Mouse (Mus musculus) stomach, embryonic 14.5 days (tissue): ENCODE data around the gene Kcns3. TPM values are rescaled to one million over a fixed set of nuclear protein-coding genes. Genes with fewer than 3 reads are reported as not detected.

Experiments used
- ATAC-seq: fragments of 200-750 bp; cut with Nextera tagmentation; 2 replicates; pipeline ENCODE4 v1.8.0; 2017; ENCODE audit warnings: low read depth, moderate TSS enrichment; ENCODE audit not compliant: insufficient number of reproducible peaks, insufficient read depth, low FRiP score
- H3K27ac ChIP-seq: fragments of 300-500 bp; sonication (generic); 2 replicates; pipeline ENCODE4 v1.5.1; 2014; ENCODE audit warnings: mild to moderate bottlenecking, low read length, moderate library complexity, mixed read lengths
- H3K27me3 ChIP-seq: fragments of 300-500 bp; sonication (generic); 2 replicates; pipeline ENCODE4 v1.6.1; 2014; ENCODE audit warnings: low read length, control low read depth, mixed read lengths; ENCODE audit not compliant: control insufficient read depth, insufficient read depth
- H3K36me3 ChIP-seq: fragments of 300-500 bp; sonication (generic); 2 replicates; pipeline ENCODE4 v1.6.1; 2014; ENCODE audit warnings: mild to moderate bottlenecking, control low read depth, low read length, moderate library complexity, mixed read lengths; ENCODE audit not compliant: control insufficient read depth, insufficient read depth
- H3K4me1 ChIP-seq: fragments of 300-500 bp; sonication (generic); 2 replicates; pipeline ENCODE4 v1.6.1; 2014; ENCODE audit warnings: low read length, control low read depth, mixed read lengths; ENCODE audit not compliant: control insufficient read depth, insufficient read depth
- H3K4me2 ChIP-seq: fragments of 300-500 bp; sonication (generic); replicated peaks from 2 replicates; pipeline ENCODE4 v1.6.1; 2014; ENCODE audit warnings: low read depth, low read length, control low read depth
- H3K4me3 ChIP-seq: fragments of 300-500 bp; sonication (generic); 2 replicates; pipeline ENCODE4 v1.5.1; 2014; ENCODE audit warnings: low read depth, low read length, control low read depth
- H3K9ac ChIP-seq: fragments of 300-500 bp; sonication (generic); replicated peaks from 2 replicates; pipeline ENCODE4 v1.6.1; 2014; ENCODE audit warnings: low read depth, mild to moderate bottlenecking, control low read depth, low read length, moderate library complexity, mixed read lengths
- H3K9me3 ChIP-seq: fragments of 300-500 bp; sonication (generic); 2 replicates; pipeline ENCODE4 v1.6.1; 2016; ENCODE audit warnings: low read depth, low read length, control low read depth; ENCODE audit not compliant: control insufficient read depth
- WGBS: fragments of 180-500 bp; shearing (Covaris S2); extraction: QIAGEN DNeasy Blood & Tissue Kit; methylation state at CpG from one replicate; pipeline ENCODE4 v1.1.7; 2014; 5-methylcytosine and 5-hydroxymethylcytosine counted together
- polyA plus RNA-seq: library from polyadenylated mRNA; unstranded; fragments of >200 nt; fragmentation: Nextera tagmentation; extraction: Ambion mirVana; gene quantifications from 2 replicates; pipeline ENCODE4 v1.2.1, GENCODE M21; 2014

The Kcns3 gene
- 17.4 and 19.8 TPM in 2 replicates for polyA plus RNA-seq

- Histone ChIP-seq H3K4me3 (peak within 1 kb of the TSS; percentile 64), H3K4me2 (peak within 1 kb of the TSS; percentile 96), H3K9ac (peak within 1 kb of the TSS; percentile 39), H3K27me3 (0 out of 2 replicates have a peak, but pooled peaks cover 5% of the 10 kb centered on the region), H3K9me3 (no peaks in the 10 kb centered on the region), H3K36me3 (no peaks in the 10 kb centered on the region), H3K4me1 (no peaks in the 10 kb centered on the region), H3K27ac (peak within 1 kb of the TSS; percentile 71; the same call in 1 of the 2 replicates)
- 18% methylated on average over 15 of the region's 15 CpGs for WGBS
- ATAC-seq, result no peak
Measured at GRCm38 (mm10) chr12:11151015-11151414, at the start of gene Kcns3. Gene Kcns3, minus strand, starts transcription at chr12:11151056.

DNA sequence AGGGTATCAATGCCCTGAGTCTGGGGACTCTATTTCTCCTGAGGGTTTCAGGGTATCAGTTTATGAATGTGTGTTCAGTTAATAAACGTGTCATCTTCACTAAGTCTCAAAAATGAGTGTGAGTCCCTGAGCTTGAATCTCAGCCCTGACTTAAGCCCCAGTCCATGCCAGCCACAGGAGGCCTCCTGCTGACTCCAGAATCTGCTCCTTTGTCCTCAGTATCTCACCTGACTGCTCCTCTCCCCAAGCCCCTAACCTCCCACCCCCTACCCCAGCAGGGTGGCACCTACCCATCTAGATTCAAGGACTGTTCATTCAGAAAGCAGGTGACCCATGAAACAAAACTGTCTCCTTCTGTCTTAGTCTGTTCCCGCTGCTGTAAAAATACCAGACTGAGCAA is 47.7 kb upstream of the Kcns3 start:
- no peak overlapping the region for H3K4me3 ChIP-seq
- no peaks in the 10 kb centered on the region for H3K9me3 ChIP-seq
- H3K27me3 ChIP-seq, result no peaks in the 10 kb centered on the region
- H3K27ac ChIP-seq, result no peak overlapping the region
- H3K4me1 ChIP-seq, result 0 out of 2 replicates have a peak, but pooled peaks cover 3% of the 10 kb centered on the region
- H3K4me2 ChIP-seq, result no peak overlapping the region
- H3K9ac ChIP-seq, result no peak overlapping the region
- no peak for ATAC-seq
- H3K36me3 ChIP-seq, result no peaks in the 10 kb centered on the region
- WGBS, result 60% methylated on average over 2 of the region's 2 CpGs

DNA sequence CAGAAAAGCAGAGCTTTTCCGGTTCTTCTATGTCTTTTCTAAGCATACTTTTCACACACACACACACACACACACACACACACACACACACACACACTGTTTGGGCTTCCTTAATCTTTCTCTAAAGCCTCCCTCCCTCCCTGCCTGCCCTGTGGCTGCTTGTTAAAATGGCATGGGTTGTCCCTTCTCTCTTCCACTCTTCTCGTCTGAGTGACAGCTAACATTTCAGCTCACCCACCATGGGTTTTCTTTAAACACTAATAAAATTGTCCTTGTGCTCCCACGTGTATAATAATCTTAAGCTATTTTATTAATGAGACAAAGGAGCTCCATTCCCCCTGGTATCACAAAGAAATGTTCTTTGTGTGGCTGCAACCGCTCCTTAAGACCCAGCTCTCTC is 47.2 kb upstream of the Kcns3 start:
- no peak overlapping the region for H3K27ac ChIP-seq
- no peak for ATAC-seq
- H3K9ac ChIP-seq, result no peak overlapping the region
- no peak overlapping the region for H3K4me2 ChIP-seq
- no peaks in the 10 kb centered on the region for H3K9me3 ChIP-seq
- H3K4me3 ChIP-seq, result no peak overlapping the region
- 0 out of 2 replicates have a peak, but pooled peaks cover 3% of the 10 kb centered on the region for H3K4me1 ChIP-seq
- no peaks in the 10 kb centered on the region for H3K36me3 ChIP-seq
- no peaks in the 10 kb centered on the region for H3K27me3 ChIP-seq
- WGBS, result 49% methylated on average over 4 of the region's 4 CpGs

GRCm38 (mm10) chr12:11196830-11197229 is 46.0 kb upstream of the Kcns3 start:
- no peak for ATAC-seq
- Histone ChIP-seq H3K9ac (no peak overlapping the region), H3K4me2 (no peak overlapping the region), H3K27ac (no peak overlapping the region), H3K4me1 (0 out of 2 replicates have a peak, but pooled peaks cover 3% of the 10 kb centered on the region), H3K9me3 (no peaks in the 10 kb centered on the region), H3K36me3 (no peaks in the 10 kb centered on the region), H3K27me3 (no peaks in the 10 kb centered on the region), H3K4me3 (no peak overlapping the region)
- WGBS, result 50% methylated on average over 5 of the region's 5 CpGs

GRCm38 (mm10) chr12:11196142-11196597 is 45.3 kb upstream of the Kcns3 start:
- 6% methylated on average over 19 of the region's 19 CpGs for WGBS
- no peak overlapping the region for H3K27ac ChIP-seq
- H3K4me1 ChIP-seq, result 0 out of 2 replicates have a peak, but pooled peaks cover 3% of the 10 kb centered on the region
- H3K4me3 ChIP-seq, result no peak overlapping the region
- no peaks in the 10 kb centered on the region for H3K27me3 ChIP-seq
- H3K36me3 ChIP-seq, result no peaks in the 10 kb centered on the region
- no peaks in the 10 kb centered on the region for H3K9me3 ChIP-seq
- no peak overlapping the region for H3K9ac ChIP-seq
- peak overlapping the region; percentile 40 for H3K4me2 ChIP-seq
- peak; percentile 76; the same call in 1 of the 2 replicates for ATAC-seq

- Histone ChIP-seq H3K36me3 (no peaks in the 10 kb centered on the region), H3K27ac (no peak overlapping the region), H3K4me1 (0 out of 2 replicates have a peak, but pooled peaks cover 3% of the 10 kb centered on the region), H3K9me3 (no peaks in the 10 kb centered on the region), H3K27me3 (no peaks in the 10 kb centered on the region), H3K4me3 (no peak overlapping the region), H3K4me2 (no peak overlapping the region), H3K9ac (no peak overlapping the region)
- 78% methylated on average over 1 of the region's 1 CpGs for WGBS
- ATAC-seq, result no peak
Measured at GRCm38 (mm10) chr12:11195031-11195430, 44.2 kb upstream of the Kcns3 start.

- Histone ChIP-seq H3K4me2 (peak overlapping the region; percentile 30), H3K4me1 (peaks cover 3% of the 10 kb centered on the region; the same call in 1 of the 2 replicates), H3K9ac (no peak overlapping the region), H3K36me3 (no peaks in the 10 kb centered on the region), H3K27ac (no peak overlapping the region), H3K4me3 (no peak overlapping the region), H3K9me3 (no peaks in the 10 kb centered on the region), H3K27me3 (no peaks in the 10 kb centered on the region)
- 23% methylated on average over 11 of the region's 11 CpGs for WGBS
- peak; percentile 89 for ATAC-seq
Measured at GRCm38 (mm10) chr12:11178486-11179154, 27.8 kb upstream of the Kcns3 start.

DNA sequence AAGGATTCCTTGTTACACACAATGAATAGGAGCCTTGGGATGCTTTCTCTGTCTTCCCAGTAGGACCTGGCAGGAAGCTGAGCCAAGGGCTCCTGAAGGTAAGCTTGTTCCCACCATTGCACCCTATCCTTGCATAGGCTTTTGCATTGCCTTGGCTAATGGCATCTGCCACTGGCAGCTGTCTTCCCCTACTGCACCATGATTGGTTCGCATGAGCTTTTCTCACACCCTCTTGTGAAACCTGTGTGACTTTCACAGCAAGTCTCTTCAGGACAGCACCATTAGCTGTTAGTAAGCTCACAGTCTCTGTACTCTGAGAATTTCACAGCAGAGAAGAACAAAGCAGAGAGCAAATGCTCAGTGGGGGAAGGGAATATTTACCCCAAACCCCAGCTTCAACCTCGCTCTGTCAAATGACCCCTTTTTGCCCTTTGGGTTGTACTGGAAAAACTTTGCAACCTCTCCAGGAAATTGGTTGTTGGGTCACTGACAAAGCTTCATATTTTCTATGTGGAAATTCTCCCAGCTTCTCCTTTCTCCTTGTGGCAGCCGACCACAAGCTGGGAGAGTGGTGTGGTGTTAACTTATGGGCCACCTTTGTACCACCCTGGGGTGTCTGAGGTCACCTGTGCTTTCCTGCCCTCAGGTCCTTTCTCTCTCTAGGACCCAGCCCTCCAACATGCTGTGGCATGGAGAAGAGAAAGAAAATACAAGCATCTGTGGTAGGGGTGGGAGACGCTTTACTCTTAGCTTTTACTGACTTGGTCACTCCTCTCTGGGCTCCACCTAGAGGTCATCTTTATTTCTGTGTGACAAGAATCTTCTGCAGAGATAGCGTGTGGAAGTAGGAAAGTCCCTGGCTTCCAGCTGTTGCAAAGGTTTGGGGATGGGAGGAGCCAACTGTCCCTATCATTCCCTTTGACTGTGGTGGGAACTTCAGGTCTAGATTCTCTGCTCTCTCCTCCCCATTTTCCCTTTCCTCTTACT is 26.8 kb upstream of the Kcns3 start:
- Histone ChIP-seq H3K4me1 (peaks cover 3% of the 10 kb centered on the region; the same call in 1 of the 2 replicates), H3K27me3 (no peaks in the 10 kb centered on the region), H3K36me3 (no peaks in the 10 kb centered on the region), H3K9me3 (no peaks in the 10 kb centered on the region), H3K27ac (no peak overlapping the region), H3K4me2 (peak overlapping the region; percentile 30), H3K4me3 (no peak overlapping the region), H3K9ac (no peak overlapping the region)
- 31% methylated on average over 5 of the region's 5 CpGs for WGBS
- ATAC-seq, result no peak; the same call in 1 of the 2 replicates
